Mouse (Mus musculus) liver, adult 2 months (tissue): ENCODE measurements around the gene Ick.

Experiments used
- CTCF ChIP-seq: fragments of 200-500 bp; IDR thresholded peaks from 2 replicates; pipeline ENCODE4 v1.5.1; 2011; ENCODE audit warnings: low read depth, low read length, control low read depth
- POLR2A ChIP-seq: fragments of 200-500 bp; IDR thresholded peaks from 2 replicates; pipeline ENCODE4 v1.6.1; 2011; ENCODE audit warnings: low read length, control low read depth; ENCODE audit not compliant: insufficient read depth; ENCODE audit errors: extremely low read depth

- TF ChIP-seq CTCF (no peak), POLR2A (no peak)
Observed at GRCm38 (mm10) chr9:78075256-78075655, 33.7 kb upstream of the Ick start.
